32 mouse cellular contexts compared by ENCODE assay signal in the genomic region with DNA sequence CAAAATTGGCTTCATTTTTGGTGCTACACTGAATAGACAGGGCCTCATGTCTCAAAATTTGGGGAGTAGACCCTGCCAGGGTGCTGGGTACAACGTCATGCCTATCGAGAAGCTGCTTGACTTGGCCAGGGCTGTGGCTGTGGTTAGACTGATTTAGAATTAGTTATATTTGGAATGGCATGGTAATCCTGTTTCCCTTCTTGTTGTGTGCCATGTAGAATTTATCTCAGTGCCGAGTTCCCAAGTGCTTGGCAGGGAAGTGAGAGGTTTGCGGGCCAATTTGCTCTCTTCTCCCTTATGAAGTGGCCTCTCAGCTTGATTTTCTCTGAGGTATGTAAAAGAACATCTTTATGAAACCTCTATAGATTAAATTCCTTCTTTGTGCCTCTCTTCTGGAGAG. TPM values are rescaled to one million over a fixed set of nuclear protein-coding genes. Genes with fewer than 3 reads are reported as not detected.
DNase-seq lines count a peak whose midpoint lies in the region; ATAC-seq and TF ChIP-seq lines count a peak whose summit lies in the region.
"Had no signal": no experiment of that assay in that cellular context is flagged by ENCODE, and none has a peak within 500 bp of the region (broad histone marks: within the 10 kb centered on the region; RNA-seq: fewer than 3 reads in every experiment).

No protein-coding gene starts in this region.

- no peak overlapping the region for H3K4me3 ChIP-seq in gastrocnemius, adult 2 months
- no peak overlapping the region for H3K4me3 ChIP-seq in heart, embryonic 16.5 days (ENCODE audit: low read length)
- H3K4me3 ChIP-seq: embryonic facial prominence, embryonic 10.5 days; embryonic facial prominence, embryonic 15.5 days; forebrain, embryonic 12.5 days; hindbrain, embryonic 13.5 days; midbrain, embryonic 10.5 days; midbrain, embryonic 15.5 days; neural tube, embryonic 15.5 days had no signal

- WGBS in heart, embryonic 16.5 days: 41% methylated on average over 4 of the region's 4 CpGs

- H3K27ac ChIP-seq in gastrocnemius, adult 2 months: peak overlapping the region; percentile 76
- peak overlapping the region; percentile 47 for H3K27ac ChIP-seq in heart, embryonic 16.5 days (ENCODE audit: low read length)
- H3K27ac ChIP-seq: embryonic facial prominence, embryonic 10.5 days; embryonic facial prominence, embryonic 15.5 days; forebrain, embryonic 12.5 days; hindbrain, embryonic 13.5 days; liver, embryonic 14.5 days; midbrain, embryonic 10.5 days; midbrain, embryonic 15.5 days; neural tube, embryonic 15.5 days had no signal

- no peak for TF ChIP-seq CTCF in gastrocnemius, adult 2 months (IDR thresholded peaks at IDR 0.05)

- 0 out of 2 replicates have a peak, but pooled peaks have one; percentile 49 for ATAC-seq in heart, embryonic 16.5 days (replicated peaks; ENCODE audit: extremely low read depth, insufficient read depth, low FRiP score)
- ATAC-seq: intestine, embryonic 16.5 days; midbrain, embryonic 15.5 days had no signal

- no peaks in the 10 kb centered on the region for H3K27me3 ChIP-seq in heart, embryonic 16.5 days (ENCODE audit: control insufficient read depth, insufficient read depth, low read length)
- H3K27me3 ChIP-seq: embryonic facial prominence, embryonic 15.5 days; forebrain, embryonic 12.5 days; hindbrain, embryonic 13.5 days; midbrain, embryonic 15.5 days; neural tube, embryonic 15.5 days had no signal

- H3K9me3 ChIP-seq in heart, embryonic 16.5 days (replicated peaks; ENCODE audit: control insufficient read depth, low read length): peaks cover 4% of the 10 kb centered on the region
- H3K9me3 ChIP-seq: embryonic facial prominence, embryonic 10.5 days; embryonic facial prominence, embryonic 15.5 days; forebrain, embryonic 12.5 days; G1E; midbrain, embryonic 10.5 days; midbrain, embryonic 15.5 days; neural tube, embryonic 15.5 days had no signal

- H3K4me2 ChIP-seq in heart, embryonic 16.5 days (ENCODE audit: low read depth, low read length): no peak overlapping the region
- H3K4me2 ChIP-seq: embryonic facial prominence, embryonic 15.5 days; forebrain, embryonic 12.5 days; hindbrain, embryonic 13.5 days; midbrain, embryonic 15.5 days; neural tube, embryonic 15.5 days had no signal

- peaks cover 2% of the 10 kb centered on the region; the same call in 1 of the 2 replicates for H3K4me1 ChIP-seq in heart, embryonic 16.5 days (ENCODE audit: control insufficient read depth, insufficient read depth, low read length)
- H3K4me1 ChIP-seq: embryonic facial prominence, embryonic 10.5 days; embryonic facial prominence, embryonic 15.5 days; forebrain, embryonic 12.5 days; hindbrain, embryonic 13.5 days; midbrain, embryonic 10.5 days; midbrain, embryonic 15.5 days; neural tube, embryonic 15.5 days had no signal

- peak; percentile 55 for DNase-seq in gastrocnemius, adult 2 months
- no peak for DNase-seq in gastrocnemius, postnatal 4 days (ENCODE audit: low spot score in 2 of 2)
- DNase-seq in gastrocnemius, postnatal 25 days: peak; percentile 41
- DNase-seq in heart, postnatal 36 days: peak; percentile 11 to 26
- DNase-seq in frontal cortex, postnatal 14 days (ENCODE audit: low spot score in 2 of 2): no peak
- no peak for DNase-seq in testis, postnatal 14 days (ENCODE audit: low spot score)
- DNase-seq: adrenal gland, adult 8-10 months; cerebellum, adult 8-10 months; cerebellum, postnatal 25 days; kidney, adult 9 months; kidney, postnatal 10 days; layer of hippocampus, postnatal 36 days; liver; lung, adult 2 months; lung, postnatal 10 days; right cerebral cortex, postnatal 25 days; spleen, adult 18-20 months; thymus, adult 18-20 months; thymus, postnatal 4 days had no signal

- intact Hi-C loops in gastrocnemius, adult 2 months (cut with DNase I): no loop called here
- intact Hi-C loops in heart, postnatal 36 days (cut with DNase I): no loop called here

- H3K36me3 ChIP-seq in heart, embryonic 16.5 days (ENCODE audit: control insufficient read depth, insufficient read depth): peaks cover 19% of the 10 kb centered on the region
- H3K36me3 ChIP-seq: embryonic facial prominence, embryonic 10.5 days; forebrain, embryonic 12.5 days; G1E; midbrain, embryonic 10.5 days; midbrain, embryonic 15.5 days; neural tube, embryonic 15.5 days had no signal

- no peak overlapping the region for H3K9ac ChIP-seq in heart, embryonic 16.5 days (ENCODE audit: low read length)
- H3K9ac ChIP-seq: embryonic facial prominence, embryonic 15.5 days; forebrain, embryonic 12.5 days; hindbrain, embryonic 13.5 days; liver, embryonic 14.5 days; midbrain, embryonic 15.5 days; neural tube, embryonic 15.5 days had no signal

RNA-seq across cellular contexts. Expression of a gene that starts 29.2 kb away (rescaled TPM):
- total RNA-seq in gastrocnemius, adult 2 months (2021): not detected
- total RNA-seq in gastrocnemius, postnatal 4 days (2021): not detected
- total RNA-seq in gastrocnemius, postnatal 25 days (2021): not detected
- 0.29 and 0.34 TPM in 2 replicates for polyA plus RNA-seq in heart, embryonic 16.5 days (2015; fragmentation: Nextera tagmentation; extraction: Ambion mirVana)
- total RNA-seq in heart, postnatal 36 days (2021): not detected
- total RNA-seq: adrenal gland, adult 8-10 months; layer of hippocampus, postnatal 36 days; left cerebral cortex, postnatal 14 days; megakaryocyte progenitor cell, adult 5-6 weeks had no signal
- polyA plus RNA-seq: embryonic facial prominence, embryonic 15.5 days; G1E; midbrain, embryonic 10.5 days had no signal

Comparison
In these comparisons a context has a peak if more than half of its experiments do, and no peak if none do; other contexts are left out.
1. DNase-seq: peak in gastrocnemius, adult 2 months (single experiment), gastrocnemius, postnatal 25 days (single experiment) and heart, postnatal 36 days (2 of 2); none in gastrocnemius, postnatal 4 days (0 of 2), frontal cortex, postnatal 14 days (0 of 2) and testis, postnatal 14 days (single experiment).